Mouse (Mus musculus) hindbrain, embryonic 10.5 days (tissue): ENCODE data around the gene Tmco5. TPM values are rescaled to one million over a fixed set of nuclear protein-coding genes. Genes with fewer than 3 reads are reported as not detected.
A peak's percentile ranks its signal among the peaks of the same experiment; 100 is the strongest.

Experiments
- DNase-seq: peaks from one replicate; pipeline ENCODE4 v3.0.0-alpha.2; 2017; ENCODE audit warnings: low spot score
- H3K27ac ChIP-seq: fragments of 300-500 bp; sonication (generic); 2 replicates; pipeline ENCODE4 v1.5.1; 2016; ENCODE audit warnings: mild to moderate bottlenecking, moderate library complexity
- H3K27me3 ChIP-seq: fragments of 300-500 bp; sonication (generic); 2 replicates; pipeline ENCODE4 v1.6.1; 2016; ENCODE audit warnings: mild to moderate bottlenecking; ENCODE audit not compliant: poor library complexity, insufficient read depth, severe bottlenecking
- H3K36me3 ChIP-seq: fragments of 300-500 bp; sonication (generic); 2 replicates; pipeline ENCODE4 v1.6.1; 2016; ENCODE audit warnings: mild to moderate bottlenecking, moderate library complexity
- H3K4me1 ChIP-seq: fragments of 300-500 bp; sonication (generic); replicated peaks from 2 replicates; pipeline ENCODE4 v1.6.1; 2016; ENCODE audit warnings: mild to moderate bottlenecking
- H3K4me3 ChIP-seq: fragments of 300-500 bp; sonication (generic); 2 replicates; pipeline ENCODE4 v1.5.1; 2016; ENCODE audit warnings: mild to moderate bottlenecking, moderate library complexity
- H3K9me3 ChIP-seq: fragments of 300-500 bp; sonication (generic); 2 replicates; pipeline ENCODE4 v1.6.1; 2016; ENCODE audit warnings: mild to moderate bottlenecking, moderate library complexity
- WGBS: fragments of 180-500 bp; shearing (Covaris S2); methylation state at CpG from one replicate; pipeline ENCODE4 v1.1.7; 2016; 5-methylcytosine and 5-hydroxymethylcytosine counted together
- polyA plus RNA-seq: library from polyadenylated mRNA; unstranded; fragments of >200 nt; fragmentation: Nextera tagmentation; extraction: Ambion mirVana; gene quantifications from 2 replicates; pipeline ENCODE4 v1.2.1, GENCODE M21; 2016

Tmco5 gene
- polyA plus RNA-seq, 1 experiment from 2014 or later = not detected

DNA sequence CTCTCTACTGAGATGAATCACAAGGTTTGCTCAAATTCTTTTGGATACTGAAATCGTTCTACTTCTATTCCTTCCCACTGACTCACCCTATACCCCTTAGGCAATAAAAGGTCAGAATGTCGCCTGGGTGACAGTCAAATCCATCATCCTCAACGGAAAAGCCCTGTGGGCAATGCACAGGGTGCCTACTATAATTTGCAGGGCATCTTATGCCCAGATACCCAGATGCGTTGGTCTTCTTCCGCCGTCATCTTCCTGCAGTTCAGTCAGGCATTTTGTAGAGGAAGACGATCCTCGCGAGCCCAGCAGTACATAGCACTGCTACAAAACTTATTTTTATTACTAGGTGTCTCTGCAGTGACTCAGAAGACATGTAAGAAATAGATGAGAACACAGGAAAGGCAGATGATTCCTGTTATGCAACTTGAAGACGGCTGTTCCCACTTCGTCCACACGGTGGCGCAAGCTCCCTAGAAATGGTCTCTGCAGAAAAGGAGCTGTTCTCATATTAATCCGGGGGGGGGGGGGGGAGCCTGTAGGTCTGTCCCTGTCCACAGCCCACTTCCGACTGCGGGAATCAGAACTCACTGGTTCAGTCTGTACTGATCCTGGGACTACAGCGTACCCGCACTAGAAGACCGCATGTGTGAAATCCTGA lies 21.3 kb downstream of the Tmco5 start:
- H3K27ac ChIP-seq = peak overlapping the region; percentile 76
- H3K27me3 ChIP-seq = peaks cover 12% of the 10 kb centered on the region; the same call in 1 of the 2 replicates
- H3K4me1 ChIP-seq = peaks cover 8% of the 10 kb centered on the region
- no peaks in the 10 kb centered on the region for H3K9me3 ChIP-seq
- H3K36me3 ChIP-seq = no peaks in the 10 kb centered on the region
- 14% methylated on average over 19 of the region's 19 CpGs for WGBS
- DNase-seq = peak; percentile 86
- H3K4me3 ChIP-seq = peak overlapping the region; percentile 41

- Histone ChIP-seq H3K9me3 (no peaks in the 10 kb centered on the region), H3K4me1 (peaks cover 8% of the 10 kb centered on the region), H3K27me3 (peaks cover 11% of the 10 kb centered on the region; the same call in 1 of the 2 replicates), H3K36me3 (no peaks in the 10 kb centered on the region), H3K27ac (peak overlapping the region; percentile 76), H3K4me3 (peak overlapping the region; percentile 41)
- 42% methylated on average over 10 of the region's 10 CpGs for WGBS
- peak; percentile 5 for DNase-seq
These were observed 21.9 kb downstream of the Tmco5 start for GRCm38 (mm10) chr2:116900273-116900843.

- Histone ChIP-seq H3K27ac (peak overlapping the region; percentile 45; the same call in 1 of the 2 replicates), H3K4me3 (no peak overlapping the region), H3K9me3 (no peaks in the 10 kb centered on the region), H3K4me1 (peaks cover 14% of the 10 kb centered on the region), H3K36me3 (no peaks in the 10 kb centered on the region), H3K27me3 (no peaks in the 10 kb centered on the region; the same call in 1 of the 2 replicates)
- no peak for DNase-seq
- WGBS = 85% methylated on average over 8 of the region's 8 CpGs
These were observed 29.8 kb downstream of the Tmco5 start for GRCm38 (mm10) chr2:116908268-116908667.

DNA sequence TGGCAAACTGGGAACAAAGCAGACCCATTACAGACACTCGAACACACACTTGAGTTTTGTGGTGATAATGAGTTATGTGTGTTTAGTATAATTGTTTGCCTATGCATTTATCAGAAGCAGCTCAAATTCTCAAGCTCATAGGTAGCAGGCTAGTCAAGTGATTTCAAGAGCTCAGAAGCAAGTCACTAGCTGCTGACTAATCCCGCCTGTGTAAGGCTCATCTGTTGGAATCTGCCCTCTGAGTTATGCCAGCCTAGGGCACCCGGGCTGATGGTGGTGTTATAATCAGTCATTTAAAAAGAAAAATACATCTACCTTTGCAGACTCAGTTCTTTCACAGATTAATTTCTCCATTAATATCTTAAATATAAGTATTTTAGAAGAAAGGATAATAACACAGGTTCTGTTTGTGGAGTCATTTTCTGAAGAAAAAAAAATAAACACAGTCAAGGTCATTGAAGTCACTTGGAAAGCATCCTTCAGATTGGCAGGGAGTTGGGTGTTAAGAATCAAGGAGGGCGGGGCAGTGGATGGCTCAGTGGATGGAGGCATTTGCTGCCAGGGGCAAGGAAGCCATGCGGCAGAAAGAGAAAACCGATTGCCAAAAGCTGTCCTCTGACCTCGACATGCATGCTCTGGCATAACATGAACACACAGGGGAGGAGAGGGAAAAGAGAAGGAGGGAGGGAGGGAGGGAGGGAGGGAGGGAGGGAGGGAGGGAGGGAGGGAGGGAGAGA lies 34.0 kb downstream of the Tmco5 start:
- no peak for DNase-seq
- Histone ChIP-seq H3K4me3 (no peak overlapping the region), H3K27ac (no peak overlapping the region), H3K36me3 (no peaks in the 10 kb centered on the region), H3K27me3 (no peaks in the 10 kb centered on the region; the same call in 1 of the 2 replicates), H3K4me1 (peaks cover 10% of the 10 kb centered on the region), H3K9me3 (no peaks in the 10 kb centered on the region)
- whole genome bisulfite sequencing = 72% methylated on average over 7 of the region's 7 CpGs

DNA sequence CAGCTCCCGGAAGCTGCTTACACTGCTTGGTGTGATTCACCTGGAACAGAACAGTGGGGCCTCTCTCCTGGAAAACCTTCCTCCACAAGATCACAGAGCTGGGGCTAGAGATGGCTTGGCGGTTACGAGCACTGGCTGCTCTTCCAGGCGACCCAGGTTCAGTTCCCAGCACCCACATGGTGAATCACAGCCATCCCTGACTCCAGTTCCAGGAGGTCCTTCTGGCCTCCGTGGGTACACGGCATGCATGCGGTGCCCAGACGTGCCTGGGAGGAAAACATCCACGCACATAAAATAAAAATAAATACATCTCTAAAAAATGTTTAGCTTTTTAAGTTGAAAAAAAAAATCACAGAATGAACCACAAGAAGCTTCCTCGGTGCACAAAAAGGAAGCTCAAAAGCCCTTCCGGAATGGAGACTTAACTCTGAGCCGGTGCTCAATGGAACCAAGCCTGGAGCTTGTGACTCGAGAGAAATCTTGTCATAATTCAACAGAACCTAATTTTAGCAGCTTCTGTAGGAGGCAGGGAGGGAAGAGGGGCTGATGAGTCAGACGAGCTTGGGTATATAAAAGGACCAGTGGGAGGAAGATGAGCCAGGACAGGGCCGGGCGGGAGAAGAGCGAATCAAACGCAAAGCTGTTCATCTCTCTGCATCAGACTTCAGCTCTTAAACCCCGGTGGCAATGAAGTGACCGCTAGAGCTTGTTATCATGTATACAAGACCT lies 35.4 kb downstream of the Tmco5 start:
- no peaks in the 10 kb centered on the region for H3K9me3 ChIP-seq
- H3K36me3 ChIP-seq = no peaks in the 10 kb centered on the region
- WGBS = 90% methylated on average over 20 of the region's 20 CpGs
- no peak overlapping the region for H3K27ac ChIP-seq
- no peak overlapping the region for H3K4me3 ChIP-seq
- H3K4me1 ChIP-seq = no peaks in the 10 kb centered on the region
- no peak for DNase-seq
- H3K27me3 ChIP-seq = no peaks in the 10 kb centered on the region

GRCm38 (mm10) chr2:116914636-116915035 lies 36.1 kb downstream of the Tmco5 start:
- H3K4me3 ChIP-seq = no peak overlapping the region
- H3K4me1 ChIP-seq = no peaks in the 10 kb centered on the region
- H3K27ac ChIP-seq = no peak overlapping the region
- DNase-seq = no peak
- H3K27me3 ChIP-seq = no peaks in the 10 kb centered on the region
- no peaks in the 10 kb centered on the region for H3K9me3 ChIP-seq
- no peaks in the 10 kb centered on the region for H3K36me3 ChIP-seq
- WGBS = 84% methylated on average over 4 of the region's 4 CpGs

DNA sequence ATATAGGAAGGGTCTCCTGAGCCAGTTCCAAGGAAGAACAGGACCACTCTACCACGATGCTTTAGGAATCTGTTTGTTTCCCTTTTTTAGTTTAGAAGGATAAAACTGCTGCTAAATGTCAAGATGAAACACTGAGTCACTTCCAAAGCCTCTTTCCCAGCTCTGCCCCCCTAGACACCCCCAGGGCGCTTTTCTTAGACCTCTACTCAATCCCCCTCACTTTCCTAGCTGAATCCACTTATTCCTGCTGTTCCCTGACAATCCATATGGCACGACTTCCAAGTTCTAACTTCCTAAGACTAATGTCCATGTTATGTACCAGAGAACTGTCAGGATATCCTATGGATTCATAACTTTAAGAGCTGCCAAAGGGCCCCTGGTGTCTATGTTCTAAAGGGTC lies 40.1 kb downstream of the Tmco5 start:
- H3K9me3 ChIP-seq = no peaks in the 10 kb centered on the region
- H3K27ac ChIP-seq = no peak overlapping the region
- no peaks in the 10 kb centered on the region for H3K27me3 ChIP-seq
- DNase-seq = no peak
- no peak overlapping the region for H3K4me3 ChIP-seq
- H3K36me3 ChIP-seq = no peaks in the 10 kb centered on the region
- WGBS = 79% methylated on average over 3 of the region's 3 CpGs
- H3K4me1 ChIP-seq = no peaks in the 10 kb centered on the region

GRCm38 (mm10) chr2:116922580-116923500 lies 44.3 kb downstream of the Tmco5 start:
- H3K36me3 ChIP-seq = no peaks in the 10 kb centered on the region
- no peak overlapping the region for H3K27ac ChIP-seq
- no peaks in the 10 kb centered on the region for H3K27me3 ChIP-seq
- H3K4me3 ChIP-seq = no peak overlapping the region
- no peaks in the 10 kb centered on the region for H3K4me1 ChIP-seq
- no peak for DNase-seq
- 0 out of 2 replicates have a peak, but pooled peaks cover 2% of the 10 kb centered on the region for H3K9me3 ChIP-seq
- 88% methylated on average over 9 of the region's 9 CpGs for WGBS

DNA sequence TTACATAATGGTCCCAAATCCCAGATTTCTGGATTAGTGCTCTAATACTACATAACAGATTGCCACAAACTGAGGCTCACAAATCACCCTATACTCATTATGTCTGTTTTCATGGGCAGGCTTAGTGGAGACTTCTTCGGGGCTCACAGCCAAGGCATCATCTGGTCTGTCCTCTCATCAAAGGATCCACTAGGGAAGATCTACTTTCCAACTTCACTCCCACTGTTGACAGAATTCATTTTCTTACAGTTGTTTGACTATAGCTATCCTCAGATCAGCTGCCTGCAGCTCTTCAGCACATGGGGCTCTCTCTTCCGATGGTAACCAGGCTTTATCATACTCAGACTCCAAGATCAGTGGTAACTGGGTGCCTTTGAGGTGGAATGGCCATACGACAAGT lies 45.2 kb downstream of the Tmco5 start:
- no peak overlapping the region for H3K27ac ChIP-seq
- H3K4me1 ChIP-seq = no peaks in the 10 kb centered on the region
- no peak for DNase-seq
- H3K27me3 ChIP-seq = no peaks in the 10 kb centered on the region
- 94% methylated on average over 3 of the region's 3 CpGs for WGBS
- H3K36me3 ChIP-seq = no peaks in the 10 kb centered on the region
- no peak overlapping the region for H3K4me3 ChIP-seq
- 0 out of 2 replicates have a peak, but pooled peaks cover 2% of the 10 kb centered on the region for H3K9me3 ChIP-seq

DNA sequence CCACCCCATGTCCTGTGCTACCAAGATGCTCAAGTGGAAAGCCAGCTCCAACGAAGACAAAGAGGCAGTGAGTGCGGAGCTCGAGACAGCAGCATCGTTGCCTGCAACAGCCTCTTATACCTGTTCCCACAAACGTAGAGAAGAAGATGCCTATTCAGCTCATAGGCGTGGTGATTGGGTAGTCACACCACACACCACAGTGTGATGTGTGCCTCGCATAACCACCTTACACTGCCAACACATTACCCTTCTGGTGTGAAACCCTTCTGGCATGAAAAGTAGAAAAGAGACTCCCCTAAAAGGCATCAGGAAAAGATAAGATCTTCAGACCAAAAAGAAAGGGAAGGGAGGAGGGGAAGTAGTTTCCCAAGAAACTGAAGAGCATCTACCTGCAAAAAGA lies 45.8 kb downstream of the Tmco5 start:
- Histone ChIP-seq H3K4me1 (no peaks in the 10 kb centered on the region), H3K27ac (no peak overlapping the region), H3K4me3 (no peak overlapping the region), H3K27me3 (no peaks in the 10 kb centered on the region), H3K36me3 (no peaks in the 10 kb centered on the region), H3K9me3 (0 out of 2 replicates have a peak, but pooled peaks cover 2% of the 10 kb centered on the region)
- DNase-seq = no peak
- WGBS = 89% methylated on average over 7 of the region's 7 CpGs

DNA sequence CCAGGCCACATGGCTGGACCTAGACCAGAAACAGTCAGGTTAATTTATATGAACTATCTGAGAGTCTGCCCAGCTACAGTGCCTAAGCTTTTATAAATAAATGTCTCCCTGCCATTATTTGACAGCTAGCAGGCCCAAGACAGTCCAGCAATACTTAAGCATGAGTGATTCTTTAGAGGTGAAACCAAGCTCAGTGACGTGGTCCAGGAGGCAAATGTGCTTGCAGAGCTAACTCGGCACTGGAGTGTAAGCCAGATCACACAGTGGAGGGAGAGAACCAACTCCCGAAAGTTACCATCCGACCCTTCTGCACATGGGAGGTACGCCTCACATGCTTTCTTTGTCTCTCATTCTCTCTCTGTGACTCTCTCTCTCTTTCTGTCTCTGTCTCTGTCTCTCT lies 46.7 kb downstream of the Tmco5 start:
- Histone ChIP-seq H3K27ac (no peak overlapping the region), H3K36me3 (no peaks in the 10 kb centered on the region), H3K4me1 (no peaks in the 10 kb centered on the region), H3K27me3 (no peaks in the 10 kb centered on the region), H3K9me3 (0 out of 2 replicates have a peak, but pooled peaks cover 2% of the 10 kb centered on the region), H3K4me3 (no peak overlapping the region)
- no peak for DNase-seq
- 82% methylated on average over 5 of the region's 5 CpGs for WGBS

- 90% methylated on average over 7 of the region's 7 CpGs for WGBS
- Histone ChIP-seq H3K4me1 (peaks cover 8% of the 10 kb centered on the region; the same call in 1 of the 2 replicates), H3K36me3 (no peaks in the 10 kb centered on the region), H3K4me3 (no peak overlapping the region), H3K27me3 (no peaks in the 10 kb centered on the region), H3K27ac (no peak overlapping the region), H3K9me3 (no peaks in the 10 kb centered on the region)
- no peak for DNase-seq
These were observed 53.7 kb downstream of the Tmco5 start for GRCm38 (mm10) chr2:116932218-116932617.
